Mouse (Mus musculus) heart, postnatal 4 days (tissue): ENCODE data around the gene 9430015G10Rik. TPM values are rescaled to one million over a fixed set of nuclear protein-coding genes. Genes with fewer than 3 reads are reported as not detected.

Experiments
- DNase-seq: peaks from one replicate; pipeline ENCODE4 v3.0.0; 2021
- total RNA-seq, 2 experiments: library from RNA; stranded (reverse); gene quantifications; 2 replicates each; pipeline ENCODE4 v1.2.3; 2021

9430015G10Rik gene
- total RNA-seq, result 1 to 10 TPM; 7.3 to 9.4 TPM

GRCm38 (mm10) chr4:156109570-156110331, at the start of gene 9430015G10Rik:
9430015G10Rik (plus strand) TSS chr4:156109982.
- DNase-seq, result peak; percentile 98

GRCm38 (mm10) chr4:156063861-156064509, 45.8 kb upstream of the 9430015G10Rik start:
- no peak for DNase-seq

- no peak for DNase-seq
Measured at GRCm38 (mm10) chr4:156064510-156064897, 45.3 kb upstream of the 9430015G10Rik start.

- DNase-seq, result no peak
Measured at GRCm38 (mm10) chr4:156065156-156065894, 44.5 kb upstream of the 9430015G10Rik start.

GRCm38 (mm10) chr4:156067256-156067949, 42.4 kb upstream of the 9430015G10Rik start:
- no peak for DNase-seq

GRCm38 (mm10) chr4:156069701-156070100, 40.1 kb upstream of the 9430015G10Rik start:
- DNase-seq, result no peak

- no peak for DNase-seq
Measured at GRCm38 (mm10) chr4:156070276-156070675, 39.5 kb upstream of the 9430015G10Rik start.

- DNase-seq, result no peak
Measured at GRCm38 (mm10) chr4:156070716-156071115, 39.1 kb upstream of the 9430015G10Rik start.

GRCm38 (mm10) chr4:156076911-156077382, 32.8 kb upstream of the 9430015G10Rik start:
- no peak for DNase-seq

GRCm38 (mm10) chr4:156077499-156078301, 32.1 kb upstream of the 9430015G10Rik start:
- DNase-seq, result peak; percentile 45

- DNase-seq, result no peak
Measured at GRCm38 (mm10) chr4:156082621-156083234, 27.1 kb upstream of the 9430015G10Rik start.

GRCm38 (mm10) chr4:156083348-156083747, 26.4 kb upstream of the 9430015G10Rik start:
- DNase-seq, result peak; percentile 62

- no peak for DNase-seq
Measured at GRCm38 (mm10) chr4:156084096-156084879, 25.5 kb upstream of the 9430015G10Rik start.

- DNase-seq, result no peak
Measured at GRCm38 (mm10) chr4:156085256-156085655, 24.5 kb upstream of the 9430015G10Rik start.

GRCm38 (mm10) chr4:156087398-156088087, 22.2 kb upstream of the 9430015G10Rik start:
- DNase-seq, result no peak

- DNase-seq, result no peak
Measured at GRCm38 (mm10) chr4:156091236-156091635, 18.5 kb upstream of the 9430015G10Rik start.

GRCm38 (mm10) chr4:156092765-156093164, 17.0 kb upstream of the 9430015G10Rik start:
- DNase-seq, result no peak

GRCm38 (mm10) chr4:156093758-156094157, 16.0 kb upstream of the 9430015G10Rik start:
- DNase-seq, result no peak

GRCm38 (mm10) chr4:156096191-156096590, 13.6 kb upstream of the 9430015G10Rik start:
- DNase-seq, result no peak
